Mouse (Mus musculus): ENCODE measurements around the gene Emx2. TPM values are rescaled to one million over a fixed set of nuclear protein-coding genes. Genes with fewer than 3 reads are reported as not detected.

Gene Emx2
- polyA plus RNA-seq, 1 experiment: 14.3 TPM

DNA sequence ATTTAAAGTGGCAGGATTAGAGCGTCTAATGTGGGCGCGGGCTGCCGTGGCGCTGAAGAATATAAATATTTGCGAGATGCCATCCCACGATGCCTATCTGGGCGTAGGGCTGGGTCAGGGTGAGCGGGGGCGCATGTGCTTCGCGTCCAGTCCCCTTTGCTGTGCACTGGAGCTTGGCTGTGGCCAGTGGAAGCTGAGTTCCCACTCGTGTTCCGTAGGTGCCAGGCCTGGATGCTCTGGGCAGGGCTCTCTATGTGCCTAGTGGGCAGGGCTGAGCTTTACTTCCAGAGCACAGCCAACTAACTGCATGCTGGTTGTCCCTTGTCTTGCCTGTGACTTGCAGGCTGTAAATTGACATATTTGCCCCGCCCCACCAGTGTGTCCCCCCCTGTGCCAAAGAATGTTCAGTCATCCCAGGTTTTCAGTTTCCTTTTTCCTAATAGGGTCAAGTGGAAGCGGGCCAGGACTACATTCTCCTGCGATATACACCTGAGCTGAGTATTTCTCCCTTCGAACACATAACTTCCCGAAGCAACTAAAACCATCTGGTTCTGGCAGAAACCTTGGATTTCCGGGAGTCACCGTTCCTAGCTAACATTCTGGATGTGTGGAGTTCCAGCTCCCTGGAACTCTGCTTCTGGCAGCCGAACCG is 9.4 kb downstream of the Emx2 start:
- Histone ChIP-seq H3K27ac (ENCODE audit: insufficient read depth, low read depth, low read length) (peak overlapping the region; percentile 87), H3K4me1 (ENCODE audit: control insufficient read depth, insufficient read depth, low read length) (peaks cover 11% of the 10 kb centered on the region; the same call in 1 of the 2 replicates), H3K36me3 (ENCODE audit: control insufficient read depth, insufficient read depth, low read length) (no peaks in the 10 kb centered on the region), H3K27me3 (replicated peaks; ENCODE audit: control insufficient read depth, insufficient read depth, low read length) (no peaks in the 10 kb centered on the region), H3K4me3 (ENCODE audit: insufficient read depth, low read depth, low read length) (peak overlapping the region; percentile 35)
- 4% methylated on average over 23 of the region's 23 CpGs for WGBS
- TF ChIP-seq POLR2A (IDR thresholded peaks at IDR 0.05; ENCODE audit: low read depth, low read length): no peak
- no peak for TF ChIP-seq CTCF (conservative IDR thresholded peaks at IDR 0.05; ENCODE audit: insufficient read depth, insufficient read length, low read depth, low read length)
- peak; percentile 77 for DNase-seq

DNA sequence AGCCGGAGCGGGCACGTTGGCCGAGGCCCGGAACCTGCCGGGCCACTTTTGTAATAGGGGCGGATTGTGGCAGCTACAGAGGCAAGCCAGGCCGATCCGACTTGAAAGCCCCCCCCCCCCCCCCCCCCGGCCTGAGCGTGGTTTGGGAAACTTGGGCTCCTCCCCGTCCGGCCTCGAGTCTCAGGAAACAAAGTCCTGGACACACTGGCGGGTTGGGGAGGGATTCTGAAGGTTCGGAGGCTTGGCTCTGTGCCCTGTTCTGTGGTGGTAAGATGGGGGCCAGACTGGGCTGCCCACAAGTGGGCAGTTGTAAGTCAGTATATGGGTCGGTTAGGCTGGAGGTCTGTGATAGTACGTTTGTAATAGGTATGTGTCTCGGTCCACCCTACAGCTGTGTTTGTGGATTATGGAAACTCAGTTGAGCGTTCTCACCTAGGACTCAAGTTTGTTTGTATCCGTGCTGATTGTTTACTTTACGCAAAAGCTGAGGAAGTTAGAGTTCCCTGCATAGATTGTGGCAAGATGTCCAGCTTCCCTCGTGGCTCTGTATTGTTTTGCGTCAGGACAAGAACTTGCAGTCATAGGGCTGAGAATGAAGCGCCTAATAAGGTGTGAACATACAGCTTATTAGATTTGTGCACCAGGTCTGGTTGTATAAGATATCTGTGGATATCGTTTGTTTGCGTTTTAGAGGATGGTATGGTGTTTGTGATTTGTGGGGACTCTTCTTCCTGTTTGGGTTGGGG is 10.1 kb downstream of the Emx2 start:
- peak overlapping the region; percentile 87 for H3K27ac ChIP-seq (ENCODE audit: insufficient read depth, low read depth, low read length)
- no peaks in the 10 kb centered on the region for H3K36me3 ChIP-seq (ENCODE audit: control insufficient read depth, insufficient read depth, low read length)
- H3K27me3 ChIP-seq (replicated peaks; ENCODE audit: control insufficient read depth, insufficient read depth, low read length): no peaks in the 10 kb centered on the region
- TF ChIP-seq POLR2A (IDR thresholded peaks at IDR 0.05; ENCODE audit: low read depth, low read length) (no peak), CTCF (conservative IDR thresholded peaks at IDR 0.05; ENCODE audit: insufficient read depth, insufficient read length, low read depth, low read length) (no peak)
- H3K4me1 ChIP-seq (ENCODE audit: control insufficient read depth, insufficient read depth, low read length): peaks cover 11% of the 10 kb centered on the region; the same call in 1 of the 2 replicates
- H3K4me3 ChIP-seq (ENCODE audit: insufficient read depth, low read depth, low read length): peak overlapping the region; percentile 35
- 13% methylated on average over 27 of the region's 27 CpGs for WGBS
- no peak for DNase-seq

DNA sequence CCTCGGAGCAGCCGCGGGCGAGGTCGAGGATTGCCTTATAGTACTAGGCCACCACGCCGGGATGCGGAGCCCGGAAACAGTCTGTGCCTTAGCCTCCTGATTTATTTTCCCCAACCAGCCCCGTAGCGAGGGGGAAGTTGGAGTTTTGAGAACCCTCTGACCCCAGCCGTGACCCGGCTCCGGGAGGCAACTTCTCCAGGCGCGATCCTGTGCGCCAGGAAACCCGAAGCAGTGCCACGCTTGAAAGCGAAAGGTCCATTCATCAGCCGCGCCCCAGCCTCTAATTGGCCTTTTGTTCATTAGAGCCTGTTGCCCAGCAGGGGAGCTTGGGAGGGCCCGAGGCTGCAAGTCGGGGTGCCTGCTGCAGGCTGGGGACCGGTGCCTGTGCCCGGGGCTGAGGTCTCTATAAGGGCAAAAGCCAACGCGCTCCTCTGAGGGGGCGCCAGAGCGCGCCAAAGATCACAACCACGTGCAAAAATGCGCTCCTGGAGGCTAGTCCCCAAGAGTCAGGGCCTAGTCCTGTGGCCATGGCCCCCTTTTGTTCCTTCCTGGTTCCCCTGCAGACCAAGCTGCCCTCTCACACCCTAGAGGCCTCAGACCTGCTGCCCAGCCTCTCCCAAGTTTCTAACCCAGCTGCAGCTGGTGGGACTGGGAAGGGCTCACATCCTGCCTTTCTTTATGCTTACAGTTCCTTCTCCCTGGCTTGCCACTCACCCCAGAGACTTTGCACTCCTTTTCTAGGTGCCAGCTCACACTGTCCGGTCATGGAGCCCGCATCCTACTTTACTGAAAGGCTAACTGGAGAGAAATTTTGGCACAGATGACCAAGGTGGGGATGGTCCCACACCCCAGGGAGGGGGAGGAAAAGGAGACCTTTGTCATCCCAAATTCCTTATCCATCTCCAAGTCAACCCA is 11.1 kb downstream of the Emx2 start:
- no peak for TF ChIP-seq POLR2A (IDR thresholded peaks at IDR 0.05; ENCODE audit: low read depth, low read length)
- peaks cover 11% of the 10 kb centered on the region; the same call in 1 of the 2 replicates for H3K4me1 ChIP-seq (ENCODE audit: control insufficient read depth, insufficient read depth, low read length)
- DNase-seq: peak; percentile 70
- no peaks in the 10 kb centered on the region for H3K27me3 ChIP-seq (replicated peaks; ENCODE audit: control insufficient read depth, insufficient read depth, low read length)
- no peaks in the 10 kb centered on the region for H3K36me3 ChIP-seq (ENCODE audit: control insufficient read depth, insufficient read depth, low read length)
- H3K27ac ChIP-seq (ENCODE audit: insufficient read depth, low read depth, low read length): peak overlapping the region; percentile 5
- WGBS: 7% methylated on average over 35 of the region's 35 CpGs
- peak overlapping the region; percentile 16 for H3K4me3 ChIP-seq (ENCODE audit: insufficient read depth, low read depth, low read length)

DNA sequence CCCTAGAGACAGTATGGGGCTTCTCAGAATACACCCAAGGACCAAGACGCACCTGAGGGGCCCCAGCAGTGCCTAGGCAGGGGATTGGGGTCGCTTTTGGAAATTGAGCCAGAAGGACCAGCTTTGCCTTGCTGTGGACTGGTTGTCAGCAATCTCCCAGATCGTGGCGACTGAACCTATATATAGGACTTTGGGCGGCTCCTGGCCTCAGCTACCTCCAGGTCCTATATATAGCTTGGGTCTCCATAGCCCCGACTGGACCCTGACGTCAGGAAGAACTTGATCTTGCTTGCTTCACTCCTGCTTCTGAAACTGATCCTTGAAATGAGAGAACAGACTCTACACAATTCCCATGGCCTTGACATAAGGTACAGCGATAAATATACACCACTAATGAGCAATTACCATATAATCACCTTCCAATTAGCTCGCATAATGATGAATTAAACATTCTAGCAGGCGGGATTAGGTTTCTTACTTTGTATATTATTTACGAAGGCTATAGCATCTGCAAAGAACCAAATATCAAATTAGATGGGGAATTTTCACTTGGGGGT is 12.0 kb downstream of the Emx2 start:
- Histone ChIP-seq H3K27ac (ENCODE audit: insufficient read depth, low read depth, low read length) (no peak overlapping the region), H3K4me3 (ENCODE audit: insufficient read depth, low read depth, low read length) (no peak overlapping the region), H3K27me3 (replicated peaks; ENCODE audit: control insufficient read depth, insufficient read depth, low read length) (no peaks in the 10 kb centered on the region), H3K36me3 (ENCODE audit: control insufficient read depth, insufficient read depth, low read length) (no peaks in the 10 kb centered on the region), H3K4me1 (ENCODE audit: control insufficient read depth, insufficient read depth, low read length) (peaks cover 11% of the 10 kb centered on the region; the same call in 1 of the 2 replicates)
- no peak for TF ChIP-seq CTCF (conservative IDR thresholded peaks at IDR 0.05; ENCODE audit: insufficient read depth, insufficient read length, low read depth, low read length)
- no peak for TF ChIP-seq POLR2A (IDR thresholded peaks at IDR 0.05; ENCODE audit: low read depth, low read length)
- no peak for DNase-seq
- WGBS: 68% methylated on average over 11 of the region's 11 CpGs

DNA sequence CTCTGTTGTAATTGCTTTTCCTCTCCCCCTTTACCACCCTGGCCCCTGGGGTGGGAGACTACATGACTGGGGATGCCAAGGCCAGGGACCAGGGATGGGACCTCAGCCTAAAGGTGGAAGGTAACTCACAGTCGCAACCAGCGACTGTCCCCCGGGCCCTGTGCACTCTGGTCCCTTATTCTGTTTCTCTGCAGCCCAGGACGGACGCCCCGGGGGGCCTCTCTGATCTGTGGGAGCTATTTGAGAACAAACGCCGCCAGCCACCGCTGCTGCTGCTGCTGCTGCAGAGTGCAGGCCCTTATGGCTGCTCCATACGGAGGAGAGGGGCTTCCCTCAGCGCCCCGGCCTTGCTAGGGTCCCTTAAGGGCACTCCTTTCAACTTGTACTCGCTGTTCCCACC is 12.7 kb downstream of the Emx2 start:
- TF ChIP-seq POLR2A (IDR thresholded peaks at IDR 0.05; ENCODE audit: low read depth, low read length) (no peak), CTCF (conservative IDR thresholded peaks at IDR 0.05; ENCODE audit: insufficient read depth, insufficient read length, low read depth, low read length) (no peak)
- Histone ChIP-seq H3K27me3 (replicated peaks; ENCODE audit: control insufficient read depth, insufficient read depth, low read length) (no peaks in the 10 kb centered on the region), H3K27ac (ENCODE audit: insufficient read depth, low read depth, low read length) (no peak overlapping the region), H3K4me1 (ENCODE audit: control insufficient read depth, insufficient read depth, low read length) (peaks cover 11% of the 10 kb centered on the region; the same call in 1 of the 2 replicates), H3K36me3 (ENCODE audit: control insufficient read depth, insufficient read depth, low read length) (no peaks in the 10 kb centered on the region), H3K4me3 (ENCODE audit: insufficient read depth, low read depth, low read length) (no peak overlapping the region)
- 46% methylated on average over 13 of the region's 13 CpGs for WGBS
- no peak for DNase-seq

DNA sequence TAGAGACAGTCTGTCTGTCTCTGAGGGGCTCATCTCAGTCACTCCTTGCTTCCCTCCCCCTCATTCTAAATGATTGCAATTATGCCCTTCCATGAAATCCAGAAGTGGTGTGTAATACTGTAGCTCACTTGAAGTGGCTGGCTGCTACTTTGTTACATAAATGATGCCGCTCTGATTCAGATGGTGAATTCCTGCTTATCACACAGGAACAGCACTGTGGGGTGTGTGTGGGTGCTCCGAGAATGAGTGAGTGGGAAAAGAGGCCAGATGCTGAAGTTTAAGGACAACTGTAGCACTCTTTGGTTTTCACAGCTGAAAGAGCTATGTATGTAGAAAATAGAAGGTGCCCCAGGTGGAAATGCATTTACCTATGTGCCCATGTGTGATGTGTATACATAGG is 14.7 kb downstream of the Emx2 start:
- no peaks in the 10 kb centered on the region for H3K36me3 ChIP-seq (ENCODE audit: control insufficient read depth, insufficient read depth, low read length)
- 90% methylated on average over 2 of the region's 2 CpGs for WGBS
- TF ChIP-seq POLR2A (IDR thresholded peaks at IDR 0.05; ENCODE audit: low read depth, low read length): no peak
- TF ChIP-seq CTCF (conservative IDR thresholded peaks at IDR 0.05; ENCODE audit: insufficient read depth, insufficient read length, low read depth, low read length): no peak
- H3K4me3 ChIP-seq (ENCODE audit: insufficient read depth, low read depth, low read length): no peak overlapping the region
- no peak for DNase-seq
- no peak overlapping the region for H3K27ac ChIP-seq (ENCODE audit: insufficient read depth, low read depth, low read length)
- H3K27me3 ChIP-seq (replicated peaks; ENCODE audit: control insufficient read depth, insufficient read depth, low read length): no peaks in the 10 kb centered on the region
- H3K4me1 ChIP-seq (ENCODE audit: control insufficient read depth, insufficient read depth, low read length): peaks cover 7% of the 10 kb centered on the region; the same call in 1 of the 2 replicates
